Mouse (Mus musculus): ENCODE measurements around the gene Dvl1. TPM values are rescaled to one million over a fixed set of nuclear protein-coding genes. Genes with fewer than 3 reads are reported as not detected.

The Dvl1 gene
- polyA plus RNA-seq, 1 experiment: not detected

DNA sequence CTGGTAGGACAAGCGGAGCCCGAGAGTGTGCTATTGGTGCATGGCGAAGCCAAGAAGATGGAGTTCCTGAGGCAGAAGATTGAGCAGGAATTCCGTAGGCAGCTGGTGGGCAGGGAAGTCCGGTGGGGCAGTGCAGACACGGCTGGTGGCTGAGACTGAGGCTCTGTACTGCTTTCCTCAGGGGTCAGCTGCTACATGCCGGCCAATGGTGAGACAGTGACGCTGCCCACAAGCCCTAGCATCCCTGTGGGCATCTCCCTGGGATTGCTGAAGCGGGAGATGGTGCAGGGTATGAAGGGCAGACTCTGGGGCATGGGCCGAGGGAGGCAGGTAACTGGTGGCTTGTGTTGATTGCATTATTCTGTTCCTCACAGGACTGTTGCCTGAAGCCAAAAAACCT is 40.5 kb downstream of the Dvl1 start:
- Histone ChIP-seq H3K4me1 (ENCODE audit: control insufficient read depth, insufficient read depth, low read length) (peaks cover 16% of the 10 kb centered on the region), H3K27ac (ENCODE audit: insufficient read depth, low read depth, low read length) (no peak overlapping the region), H3K4me3 (ENCODE audit: insufficient read depth, low read depth, low read length) (no peak overlapping the region)
- no peak for TF ChIP-seq CTCF (IDR thresholded peaks at IDR 0.05; ENCODE audit: insufficient read depth, low read depth, low read length)
- TF ChIP-seq POLR2A (IDR thresholded peaks at IDR 0.05; ENCODE audit: insufficient read depth, low read depth, low read length): no peak
- WGBS: 86% methylated on average over 10 of the region's 10 CpGs

GRCm38 (mm10) chr4:155888181-155888580 is 41.0 kb downstream of the Dvl1 start:
- Histone ChIP-seq H3K4me1 (ENCODE audit: control insufficient read depth, insufficient read depth, low read length) (peaks cover 16% of the 10 kb centered on the region), H3K4me3 (ENCODE audit: insufficient read depth, low read depth, low read length) (no peak overlapping the region), H3K27ac (ENCODE audit: insufficient read depth, low read depth, low read length) (no peak overlapping the region)
- 95% methylated on average over 9 of the region's 9 CpGs for WGBS
- TF ChIP-seq POLR2A (IDR thresholded peaks at IDR 0.05; ENCODE audit: insufficient read depth, low read depth, low read length) (no peak), CTCF (IDR thresholded peaks at IDR 0.05; ENCODE audit: insufficient read depth, low read depth, low read length) (no peak)

GRCm38 (mm10) chr4:155889316-155889715 is 42.1 kb downstream of the Dvl1 start:
- peaks cover 26% of the 10 kb centered on the region for H3K4me1 ChIP-seq (ENCODE audit: control insufficient read depth, insufficient read depth, low read length)
- WGBS: 87% methylated on average over 5 of the region's 5 CpGs
- TF ChIP-seq CTCF (IDR thresholded peaks at IDR 0.05; ENCODE audit: insufficient read depth, low read depth, low read length): no peak
- no peak for TF ChIP-seq POLR2A (IDR thresholded peaks at IDR 0.05; ENCODE audit: insufficient read depth, low read depth, low read length)
- no peak overlapping the region for H3K27ac ChIP-seq (ENCODE audit: insufficient read depth, low read depth, low read length)
- H3K4me3 ChIP-seq (ENCODE audit: insufficient read depth, low read depth, low read length): no peak overlapping the region

GRCm38 (mm10) chr4:155891011-155891471 is 43.8 kb downstream of the Dvl1 start:
- under 1% methylated on average over 34 of the region's 34 CpGs for WGBS

DNA sequence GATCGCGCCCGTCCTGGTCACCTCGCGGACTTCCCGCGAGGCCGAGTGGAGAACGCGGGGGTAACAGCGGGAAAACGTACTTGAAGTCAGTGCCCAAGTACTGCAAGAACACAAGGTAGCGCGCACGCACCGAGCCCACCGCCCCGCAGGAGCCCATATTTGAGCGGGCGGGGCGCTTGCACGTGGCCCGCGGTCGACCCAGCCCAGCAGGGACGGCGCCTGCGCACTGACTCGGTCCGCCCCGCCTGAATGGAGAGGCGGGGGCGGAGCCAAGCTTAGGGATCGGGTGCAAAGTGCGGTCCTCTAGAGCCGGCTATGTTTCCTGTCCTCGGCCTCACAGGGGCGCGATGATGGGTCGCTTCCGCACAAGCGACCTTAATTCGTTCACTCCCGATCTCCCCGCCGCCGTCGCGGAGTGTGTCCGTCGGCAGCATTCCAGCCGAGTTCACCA is 44.4 kb downstream of the Dvl1 start, which contains the start of the genes Pusl1 and Acap3:
Gene Pusl1 (minus strand): TSS at position 231 of the 451 bp plus-strand sequence.
Gene Acap3 (plus strand): TSS at position 272 of the 451 bp plus-strand sequence.
- TF ChIP-seq CTCF (IDR thresholded peaks at IDR 0.05; ENCODE audit: insufficient read depth, low read depth, low read length) (no peak), POLR2A (IDR thresholded peaks at IDR 0.05; ENCODE audit: insufficient read depth, low read depth, low read length) (0 out of 2 replicates have a peak, but pooled peaks have one; percentile 5)
- peak within 1 kb of the TSS; percentile 91 for H3K4me3 ChIP-seq (ENCODE audit: insufficient read depth, low read depth, low read length)
- WGBS: under 1% methylated on average over 52 of the region's 52 CpGs
- H3K27ac ChIP-seq (ENCODE audit: insufficient read depth, low read depth, low read length): peak within 1 kb of the TSS; percentile 99
- peaks cover 40% of the 10 kb centered on the region for H3K4me1 ChIP-seq (ENCODE audit: control insufficient read depth, insufficient read depth, low read length)

More at GRCm38 (mm10) chr4:155891011-155891471, 43.8 kb downstream of the Dvl1 start:
- H3K4me3 ChIP-seq (ENCODE audit: insufficient read depth, low read depth, low read length): peak overlapping the region; percentile 91
- H3K4me1 ChIP-seq (ENCODE audit: control insufficient read depth, insufficient read depth, low read length): peaks cover 40% of the 10 kb centered on the region
- no peak overlapping the region for H3K27ac ChIP-seq (ENCODE audit: insufficient read depth, low read depth, low read length)
- TF ChIP-seq CTCF (IDR thresholded peaks at IDR 0.05; ENCODE audit: insufficient read depth, low read depth, low read length) (no peak), POLR2A (IDR thresholded peaks at IDR 0.05; ENCODE audit: insufficient read depth, low read depth, low read length) (no peak)

DNA sequence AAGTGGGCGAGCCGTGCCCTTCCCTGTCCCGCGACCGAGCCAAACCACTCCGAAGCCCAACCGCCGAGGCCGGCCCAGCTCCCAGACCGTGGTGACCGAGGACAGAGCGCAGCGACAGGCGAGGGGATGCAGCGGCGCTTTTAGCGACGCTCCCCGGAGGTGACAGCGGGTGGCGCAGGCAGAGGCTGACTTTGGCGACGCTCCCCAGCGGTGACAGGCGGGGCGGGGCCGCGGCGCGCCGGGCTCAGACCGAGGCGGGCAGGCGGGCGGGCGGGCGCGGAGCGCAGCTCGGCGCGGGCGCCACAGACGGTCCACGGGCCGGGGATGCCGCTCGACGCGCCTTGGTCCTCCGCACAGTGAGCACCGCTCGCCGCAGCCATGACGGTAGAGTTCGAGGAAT is 44.8 kb downstream of the Dvl1 start:
- peaks cover 40% of the 10 kb centered on the region for H3K4me1 ChIP-seq (ENCODE audit: control insufficient read depth, insufficient read depth, low read length)
- H3K4me3 ChIP-seq (ENCODE audit: insufficient read depth, low read depth, low read length): peak overlapping the region; percentile 91
- TF ChIP-seq CTCF (IDR thresholded peaks at IDR 0.05; ENCODE audit: insufficient read depth, low read depth, low read length) (no peak), POLR2A (IDR thresholded peaks at IDR 0.05; ENCODE audit: insufficient read depth, low read depth, low read length) (peak; percentile 85)
- WGBS: 1% methylated on average over 56 of the region's 56 CpGs
- H3K27ac ChIP-seq (ENCODE audit: insufficient read depth, low read depth, low read length): peak overlapping the region; percentile 99

GRCm38 (mm10) chr4:155892438-155893211 is 45.4 kb downstream of the Dvl1 start:
- TF ChIP-seq CTCF (IDR thresholded peaks at IDR 0.05; ENCODE audit: insufficient read depth, low read depth, low read length) (no peak), POLR2A (IDR thresholded peaks at IDR 0.05; ENCODE audit: insufficient read depth, low read depth, low read length) (no peak)
- Histone ChIP-seq H3K4me1 (ENCODE audit: control insufficient read depth, insufficient read depth, low read length) (peaks cover 40% of the 10 kb centered on the region), H3K27ac (ENCODE audit: insufficient read depth, low read depth, low read length) (peak overlapping the region; percentile 69), H3K4me3 (ENCODE audit: insufficient read depth, low read depth, low read length) (peak overlapping the region; percentile 91)
- 3% methylated on average over 37 of the region's 37 CpGs for WGBS

- H3K27ac ChIP-seq (ENCODE audit: insufficient read depth, low read depth, low read length): no peak overlapping the region
- 41% methylated on average over 8 of the region's 8 CpGs for WGBS
- TF ChIP-seq CTCF (IDR thresholded peaks at IDR 0.05; ENCODE audit: insufficient read depth, low read depth, low read length) (no peak), POLR2A (IDR thresholded peaks at IDR 0.05; ENCODE audit: insufficient read depth, low read depth, low read length) (no peak)
- H3K4me3 ChIP-seq (ENCODE audit: insufficient read depth, low read depth, low read length): peak overlapping the region; percentile 91
- peaks cover 40% of the 10 kb centered on the region for H3K4me1 ChIP-seq (ENCODE audit: control insufficient read depth, insufficient read depth, low read length)
Observed at GRCm38 (mm10) chr4:155893212-155893690, 46.0 kb downstream of the Dvl1 start.

- peaks cover 39% of the 10 kb centered on the region for H3K4me1 ChIP-seq (ENCODE audit: control insufficient read depth, insufficient read depth, low read length)
- TF ChIP-seq POLR2A (IDR thresholded peaks at IDR 0.05; ENCODE audit: insufficient read depth, low read depth, low read length) (no peak), CTCF (IDR thresholded peaks at IDR 0.05; ENCODE audit: insufficient read depth, low read depth, low read length) (no peak)
- peak overlapping the region; percentile 67; the same call in 1 of the 2 replicates for H3K27ac ChIP-seq (ENCODE audit: insufficient read depth, low read depth, low read length)
- WGBS: 8% methylated on average over 8 of the region's 8 CpGs
- H3K4me3 ChIP-seq (ENCODE audit: insufficient read depth, low read depth, low read length): peak overlapping the region; percentile 91
Observed at GRCm38 (mm10) chr4:155894311-155894881, 47.2 kb downstream of the Dvl1 start.
